Mouse (Mus musculus) cortical plate, adult 2 months (tissue): ENCODE measurements at regions not wholly inside any gene's neighbourhood (a gene's known extent, or its start where the extent isn't known, plus 50 kb on each side); places are given as distances from the start of the nearest gene placed in this dataset.

Source experiments
- CTCF ChIP-seq: fragments of 200-500 bp; IDR thresholded peaks from 2 replicates; pipeline ENCODE4 v1.5.1; 2011; ENCODE audit warnings: mild to moderate bottlenecking, control low read depth, low read length; ENCODE audit not compliant: insufficient read depth; ENCODE audit errors: extremely low read depth
- POLR2A ChIP-seq: fragments of 200-500 bp; IDR thresholded peaks from 2 replicates; pipeline ENCODE4 v1.6.1; 2011; ENCODE audit warnings: mild to moderate bottlenecking, low read length, control low read depth; ENCODE audit not compliant: insufficient read depth; ENCODE audit errors: extremely low read depth

DNA sequence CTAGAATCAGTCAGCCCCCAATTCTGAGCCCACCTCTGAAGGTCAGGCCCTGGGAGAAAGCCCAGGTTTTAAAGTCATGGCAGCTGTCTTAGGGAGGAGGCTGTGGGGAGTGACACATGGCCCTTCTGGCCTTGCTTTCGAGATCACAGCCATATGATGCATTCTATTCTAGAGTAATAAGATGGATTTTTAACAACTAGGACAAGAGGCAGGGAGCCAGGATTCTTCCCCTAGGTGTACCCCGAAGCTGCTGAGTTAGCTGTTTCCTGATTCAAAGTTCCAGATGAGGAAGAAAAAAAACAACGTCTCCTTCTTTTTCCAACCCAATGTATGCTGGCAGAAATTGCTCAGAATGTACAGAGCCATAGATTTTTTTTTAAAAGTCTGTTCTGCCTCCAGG is 242.0 kb upstream of the Tprg start:
- TF ChIP-seq CTCF = no peak
- TF ChIP-seq POLR2A = no peak
